Mouse (Mus musculus) forebrain, embryonic 13.5 days (tissue): ENCODE data around the gene Ntrk2. TPM values are rescaled to one million over a fixed set of nuclear protein-coding genes. Genes with fewer than 3 reads are reported as not detected.
"Not testable (repeated sequence)": the region's sequence is repeated elsewhere in the genome, so short reads cannot be mapped to it uniquely, and the experiment has no call there.

Experiments
- ATAC-seq: fragments of 200-750 bp; cut with Nextera tagmentation; 2 replicates; pipeline ENCODE4 v1.8.0; 2017
- H3K27ac ChIP-seq: fragments of 300-500 bp; sonication (generic); 2 replicates; pipeline ENCODE4 v1.5.1; 2015; ENCODE audit warnings: inconsistent platforms, mild to moderate bottlenecking, moderate library complexity
- H3K27me3 ChIP-seq: fragments of 300-500 bp; sonication (generic); 2 replicates; pipeline ENCODE4 v1.6.1; 2015; ENCODE audit warnings: mild to moderate bottlenecking, inconsistent platforms
- H3K36me3 ChIP-seq: fragments of 300-500 bp; sonication (generic); 2 replicates; pipeline ENCODE4 v1.6.1; 2015; ENCODE audit warnings: mild to moderate bottlenecking, inconsistent platforms; ENCODE audit not compliant: poor library complexity, severe bottlenecking
- H3K4me1 ChIP-seq: fragments of 300-500 bp; sonication (generic); 2 replicates; pipeline ENCODE4 v1.6.1; 2015; ENCODE audit warnings: inconsistent platforms
- H3K4me2 ChIP-seq: fragments of 300-500 bp; sonication (generic); 2 replicates; pipeline ENCODE4 v1.6.1; 2015; ENCODE audit warnings: inconsistent platforms, mild to moderate bottlenecking, moderate library complexity
- H3K4me3 ChIP-seq: fragments of 300-500 bp; sonication (generic); 2 replicates; pipeline ENCODE4 v1.5.1; 2015; ENCODE audit warnings: mild to moderate bottlenecking, inconsistent platforms
- H3K9ac ChIP-seq: fragments of 300-500 bp; sonication (generic); 2 replicates; pipeline ENCODE4 v1.6.1; 2015; ENCODE audit warnings: mild to moderate bottlenecking, inconsistent platforms
- H3K9me3 ChIP-seq: fragments of 300-500 bp; sonication (generic); replicated peaks from 2 replicates; pipeline ENCODE4 v1.6.1; 2016; ENCODE audit warnings: inconsistent platforms
- WGBS: fragments of 180-500 bp; shearing (Covaris S2); methylation state at CpG from one replicate; pipeline ENCODE4 v1.1.7; 2015; 5-methylcytosine and 5-hydroxymethylcytosine counted together
- polyA plus RNA-seq: library from polyadenylated mRNA; unstranded; fragments of >200 nt; fragmentation: Nextera tagmentation; extraction: Ambion mirVana; gene quantifications from 2 replicates; pipeline ENCODE4 v1.2.1, GENCODE M21; 2015

Gene Ntrk2
- polyA plus RNA-seq, 1 experiment from 2014 or later = 51.4 TPM

- not testable (repeated sequence) for H3K4me1 ChIP-seq, H3K4me3 ChIP-seq, H3K27me3 ChIP-seq, ATAC-seq, H3K9me3 ChIP-seq, H3K27ac ChIP-seq, H3K4me2 ChIP-seq, H3K9ac ChIP-seq, H3K36me3 ChIP-seq
- WGBS = 94% methylated on average over 10 of the region's 10 CpGs
Measured at GRCm38 (mm10) chr13:59107791-59108190, 301.4 kb downstream of the Ntrk2 start.

GRCm38 (mm10) chr13:59110107-59110506 is 303.7 kb downstream of the Ntrk2 start:
- H3K9ac ChIP-seq = no peak overlapping the region
- no peaks in the 10 kb centered on the region for H3K4me1 ChIP-seq
- 0 out of 2 replicates have a peak, but pooled peaks cover 5% of the 10 kb centered on the region for H3K36me3 ChIP-seq
- no peak overlapping the region for H3K4me2 ChIP-seq
- H3K4me3 ChIP-seq = no peak overlapping the region
- no peaks in the 10 kb centered on the region for H3K27me3 ChIP-seq
- H3K27ac ChIP-seq = no peak overlapping the region
- WGBS = 92% methylated on average over 5 of the region's 5 CpGs
- peaks cover 6% of the 10 kb centered on the region for H3K9me3 ChIP-seq
- no peak for ATAC-seq

- 100% methylated on average over 1 of the region's 1 CpGs for WGBS
- Histone ChIP-seq H3K36me3 (0 out of 2 replicates have a peak, but pooled peaks cover 8% of the 10 kb centered on the region), H3K4me2 (no peak overlapping the region), H3K4me3 (no peak overlapping the region), H3K9me3 (peaks cover 26% of the 10 kb centered on the region), H3K27ac (no peak overlapping the region), H3K4me1 (0 out of 2 replicates have a peak, but pooled peaks cover 2% of the 10 kb centered on the region), H3K9ac (no peak overlapping the region), H3K27me3 (no peaks in the 10 kb centered on the region)
- ATAC-seq = no peak
Measured at GRCm38 (mm10) chr13:59114684-59115083, 308.3 kb downstream of the Ntrk2 start.

DNA sequence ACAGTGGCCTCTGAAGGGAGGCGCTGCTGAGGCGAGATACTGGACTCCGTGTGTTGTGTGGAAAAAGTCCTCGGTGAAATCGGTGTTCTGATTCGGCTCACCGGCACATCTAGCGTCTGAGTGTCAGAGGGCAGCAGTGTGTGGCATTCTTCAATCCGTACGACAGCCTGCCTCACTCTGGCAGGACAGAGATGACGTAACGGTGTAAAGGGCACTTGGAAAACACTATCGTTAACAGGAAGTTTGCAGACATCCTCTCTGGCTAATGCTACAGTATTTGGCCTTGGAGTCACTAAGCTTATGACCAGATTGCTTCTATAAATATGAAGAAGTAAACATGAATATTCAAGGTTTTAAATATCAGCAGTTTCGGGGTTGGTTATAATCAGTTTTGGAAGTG is 309.2 kb downstream of the Ntrk2 start:
- peaks cover 26% of the 10 kb centered on the region for H3K9me3 ChIP-seq

DNA sequence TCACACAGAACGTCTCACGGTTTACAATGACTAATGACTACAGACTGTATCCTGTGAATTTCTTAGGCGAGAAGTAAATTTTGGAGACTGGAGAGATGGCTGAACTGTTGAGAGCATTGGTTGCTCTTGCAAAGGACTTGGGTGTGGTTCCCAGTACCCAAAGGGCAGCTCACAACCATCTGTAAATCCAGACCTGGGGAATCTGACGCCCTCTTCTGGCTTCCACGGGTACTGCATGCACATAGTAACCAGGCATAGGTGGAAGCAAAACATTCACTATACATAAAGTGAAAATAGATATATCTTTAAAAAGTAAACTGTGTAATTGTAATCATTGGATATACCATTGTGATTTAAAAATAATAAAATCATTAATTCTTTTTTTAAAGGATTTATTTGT is 310.9 kb downstream of the Ntrk2 start:
- no peak overlapping the region for H3K27ac ChIP-seq
- 89% methylated on average over 5 of the region's 5 CpGs for WGBS
- peaks cover 26% of the 10 kb centered on the region for H3K9me3 ChIP-seq
- H3K4me1 ChIP-seq = peaks cover 8% of the 10 kb centered on the region; the same call in 1 of the 2 replicates
- H3K4me2 ChIP-seq = no peak overlapping the region
- no peak overlapping the region for H3K9ac ChIP-seq
- H3K27me3 ChIP-seq = no peaks in the 10 kb centered on the region
- 0 out of 2 replicates have a peak, but pooled peaks cover 8% of the 10 kb centered on the region for H3K36me3 ChIP-seq
- no peak for ATAC-seq
- H3K4me3 ChIP-seq = no peak overlapping the region

More for the DNA sequence above, 309.2 kb downstream of the Ntrk2 start:
- no peak for ATAC-seq
- Histone ChIP-seq H3K27ac (no peak overlapping the region), H3K36me3 (0 out of 2 replicates have a peak, but pooled peaks cover 8% of the 10 kb centered on the region), H3K4me2 (no peak overlapping the region), H3K27me3 (no peaks in the 10 kb centered on the region), H3K4me3 (no peak overlapping the region), H3K4me1 (peaks cover 3% of the 10 kb centered on the region; the same call in 1 of the 2 replicates), H3K9ac (no peak overlapping the region)
- WGBS = 96% methylated on average over 14 of the region's 14 CpGs

- no peak overlapping the region for H3K4me2 ChIP-seq
- no peak for ATAC-seq
- H3K36me3 ChIP-seq = 0 out of 2 replicates have a peak, but pooled peaks cover 6% of the 10 kb centered on the region
- no peak overlapping the region for H3K9ac ChIP-seq
- no peak overlapping the region for H3K27ac ChIP-seq
- WGBS = 78% methylated on average over 10 of the region's 10 CpGs
- H3K4me1 ChIP-seq = peaks cover 8% of the 10 kb centered on the region; the same call in 1 of the 2 replicates
- H3K27me3 ChIP-seq = no peaks in the 10 kb centered on the region
- peaks cover 22% of the 10 kb centered on the region for H3K9me3 ChIP-seq
- H3K4me3 ChIP-seq = no peak overlapping the region
Measured at GRCm38 (mm10) chr13:59119596-59120394, 313.4 kb downstream of the Ntrk2 start.

DNA sequence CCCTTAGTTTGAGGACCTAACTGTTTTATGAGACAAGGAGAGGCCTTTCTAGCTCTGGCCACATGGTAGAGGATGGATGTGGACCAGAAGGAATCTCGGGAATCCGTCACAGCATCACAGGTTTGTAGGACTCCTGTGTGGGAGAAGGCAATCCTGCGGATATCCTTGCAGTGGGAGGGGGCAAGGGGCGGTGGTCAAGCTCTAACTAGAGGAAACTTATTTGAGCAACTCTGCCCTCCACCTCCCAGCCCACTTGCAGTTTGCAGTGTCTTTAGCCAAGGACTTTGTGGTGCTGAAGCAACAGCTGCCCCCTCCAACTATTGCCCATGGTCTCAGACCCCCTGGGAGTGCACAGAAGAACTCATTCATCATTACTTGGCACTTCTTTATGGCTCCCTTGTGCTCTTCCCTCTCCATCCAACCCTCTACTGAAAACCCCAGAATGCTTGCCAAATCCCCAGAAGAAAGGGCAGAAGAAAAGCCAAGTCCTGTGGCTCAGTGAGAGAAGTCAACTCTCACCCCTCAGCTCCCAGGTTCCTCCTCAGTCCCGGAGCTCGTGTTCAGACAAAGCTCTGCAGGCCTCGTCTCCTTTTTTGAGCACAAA is 336.9 kb downstream of the Ntrk2 start:
- ATAC-seq = no peak
- Histone ChIP-seq H3K9me3 (0 out of 2 replicates have a peak, but pooled peaks cover 3% of the 10 kb centered on the region), H3K36me3 (no peaks in the 10 kb centered on the region), H3K4me1 (peaks cover 51% of the 10 kb centered on the region), H3K9ac (no peak overlapping the region), H3K4me3 (no peak overlapping the region), H3K4me2 (no peak overlapping the region), H3K27ac (peak overlapping the region; percentile 95), H3K27me3 (no peaks in the 10 kb centered on the region)
- 61% methylated on average over 7 of the region's 7 CpGs for WGBS

- Histone ChIP-seq H3K4me2 (peak overlapping the region; percentile 44), H3K9ac (peak overlapping the region; percentile 51), H3K27me3 (no peaks in the 10 kb centered on the region), H3K27ac (peak overlapping the region; percentile 95), H3K4me3 (no peak overlapping the region), H3K36me3 (no peaks in the 10 kb centered on the region), H3K4me1 (peaks cover 58% of the 10 kb centered on the region), H3K9me3 (0 out of 2 replicates have a peak, but pooled peaks cover 3% of the 10 kb centered on the region)
- ATAC-seq = peak; percentile 93
- WGBS = 17% methylated on average over 11 of the region's 11 CpGs
Measured at GRCm38 (mm10) chr13:59144321-59144856, 338.0 kb downstream of the Ntrk2 start.

DNA sequence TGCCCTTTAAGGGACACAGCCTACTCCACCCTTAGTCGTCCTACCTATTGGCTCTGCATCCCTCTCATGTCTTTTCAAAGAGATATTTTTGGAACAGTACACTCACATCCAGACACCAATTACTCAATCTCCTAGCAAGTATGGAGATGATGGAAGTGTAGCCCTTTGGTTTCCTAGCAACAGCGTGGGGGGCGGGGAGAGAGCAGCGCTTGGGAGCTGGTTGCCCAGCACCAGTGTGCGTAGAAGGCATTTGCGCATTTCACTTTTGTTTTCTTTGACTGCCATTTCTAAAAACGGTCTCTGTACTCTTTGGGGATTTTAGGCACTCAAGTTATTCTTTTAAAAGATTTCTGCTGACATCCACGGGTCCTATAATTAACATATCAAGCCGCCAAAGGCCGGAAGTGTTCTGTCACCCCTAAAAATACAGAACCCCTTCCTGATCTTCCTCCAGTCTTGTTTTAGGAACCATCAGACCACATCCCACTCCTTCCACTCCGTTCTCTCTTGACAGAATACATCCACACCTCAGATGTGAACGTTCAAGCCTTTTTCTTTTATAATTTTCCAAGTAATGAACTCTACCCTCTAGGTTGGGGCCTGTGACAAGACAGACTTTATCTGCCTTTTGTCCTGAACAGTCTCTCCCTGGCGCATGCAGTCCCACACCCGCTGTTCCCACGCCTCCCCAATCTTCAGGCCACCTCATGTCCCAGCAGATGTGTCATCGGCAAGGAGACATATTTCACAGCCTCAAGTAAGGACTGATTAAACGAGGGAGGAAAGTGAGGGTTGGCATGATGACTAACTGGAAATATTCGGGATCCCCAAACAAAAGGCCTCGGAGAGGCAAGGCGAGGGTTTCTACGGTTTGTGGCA is 339.5 kb downstream of the Ntrk2 start:
- peak; percentile 83 for ATAC-seq
- H3K27me3 ChIP-seq = no peaks in the 10 kb centered on the region
- H3K4me3 ChIP-seq = no peak overlapping the region
- peak overlapping the region; percentile 37 for H3K4me2 ChIP-seq
- H3K4me1 ChIP-seq = peaks cover 58% of the 10 kb centered on the region
- H3K36me3 ChIP-seq = no peaks in the 10 kb centered on the region
- 35% methylated on average over 21 of the region's 21 CpGs for WGBS
- H3K27ac ChIP-seq = peak overlapping the region; percentile 95
- H3K9me3 ChIP-seq = 0 out of 2 replicates have a peak, but pooled peaks cover 3% of the 10 kb centered on the region
- H3K9ac ChIP-seq = peak overlapping the region; percentile 34; the same call in 1 of the 2 replicates

DNA sequence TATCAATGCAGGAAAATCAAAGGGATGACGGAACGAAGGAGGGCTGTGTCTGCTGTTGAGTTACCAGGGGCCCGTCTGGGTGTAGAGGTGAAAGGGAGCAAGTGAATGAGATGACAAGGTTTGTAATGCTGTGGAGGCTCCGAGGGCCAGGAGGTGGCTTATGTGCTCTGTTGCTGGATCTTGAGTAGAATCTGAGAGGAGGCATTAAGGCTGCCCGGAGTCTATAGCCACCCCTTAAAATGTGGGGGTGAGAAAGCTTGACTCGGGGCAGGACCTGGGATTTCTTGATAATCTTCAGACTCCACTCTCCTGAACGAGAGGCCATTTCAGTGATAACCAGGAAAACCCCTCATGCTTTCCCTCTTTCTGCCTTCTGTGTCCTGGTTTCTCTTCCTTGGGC is 340.2 kb downstream of the Ntrk2 start:
- Histone ChIP-seq H3K27ac (peak overlapping the region; percentile 95), H3K9ac (no peak overlapping the region), H3K9me3 (0 out of 2 replicates have a peak, but pooled peaks cover 3% of the 10 kb centered on the region), H3K36me3 (no peaks in the 10 kb centered on the region), H3K4me1 (peaks cover 58% of the 10 kb centered on the region), H3K27me3 (no peaks in the 10 kb centered on the region), H3K4me3 (no peak overlapping the region), H3K4me2 (no peak overlapping the region)
- no peak for ATAC-seq
- WGBS = 90% methylated on average over 7 of the region's 7 CpGs

- peaks cover 58% of the 10 kb centered on the region for H3K4me1 ChIP-seq
- H3K9ac ChIP-seq = no peak overlapping the region
- peak; percentile 19; the same call in 1 of the 2 replicates for ATAC-seq
Measured at GRCm38 (mm10) chr13:59147976-59148375, 341.6 kb downstream of the Ntrk2 start.

More at GRCm38 (mm10) chr13:59147976-59148375, 341.6 kb downstream of the Ntrk2 start:
- H3K27me3 ChIP-seq = no peaks in the 10 kb centered on the region
- no peak overlapping the region for H3K4me2 ChIP-seq
- WGBS = 26% methylated on average over 4 of the region's 4 CpGs
- peak overlapping the region; percentile 49 for H3K27ac ChIP-seq
- H3K4me3 ChIP-seq = no peak overlapping the region
- H3K9me3 ChIP-seq = no peaks in the 10 kb centered on the region
- H3K36me3 ChIP-seq = no peaks in the 10 kb centered on the region
